In the genomic region with DNA sequence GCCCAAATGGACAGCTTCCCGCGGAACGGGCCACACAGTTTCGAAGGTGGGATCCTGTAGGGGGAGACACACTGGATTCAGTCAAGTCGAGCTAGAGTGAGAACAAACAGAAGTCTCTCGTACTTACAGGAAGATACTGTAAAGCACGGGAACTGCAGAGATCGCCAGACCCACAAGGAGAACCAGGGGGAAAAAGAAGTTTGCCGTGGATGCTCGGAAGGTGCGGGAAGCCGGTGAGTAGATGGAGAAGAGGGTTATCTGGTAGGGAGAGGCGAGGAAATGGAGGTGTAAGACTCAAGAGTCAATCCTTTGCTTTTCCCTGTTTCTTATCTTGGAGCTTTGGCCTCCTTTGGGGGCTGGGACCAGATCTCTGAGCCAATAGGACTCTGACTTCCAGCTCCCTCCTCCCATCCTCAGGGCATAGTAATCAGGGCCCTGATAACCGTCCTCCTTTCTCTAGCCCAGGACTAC, we compare ENCODE assay signal across 8 mouse cellular contexts. TPM values are rescaled to one million over a fixed set of nuclear protein-coding genes. Genes with fewer than 3 reads are reported as not detected.
A peak's percentile ranks its signal among the peaks of the same experiment; 100 is the strongest.
DNase-seq lines count a peak whose midpoint lies in the region; ATAC-seq lines count a peak whose summit lies in the region.

No protein-coding gene starts in this region.

- H3K4me3 ChIP-seq in hindbrain, embryonic 12.5 days = no peak overlapping the region
- H3K4me3 ChIP-seq in hindbrain, embryonic 14.5 days (replicated peaks; ENCODE audit: low read length) = no peak overlapping the region
- H3K4me3 ChIP-seq in heart, embryonic 15.5 days = peak overlapping the region; percentile 28
- H3K4me3 ChIP-seq in lung, embryonic 16.5 days (ENCODE audit: low read length) = peak overlapping the region; percentile 24; the same call in 1 of the 2 replicates

- H3K27me3 ChIP-seq in hindbrain, embryonic 12.5 days = no peaks in the 10 kb centered on the region
- H3K27me3 ChIP-seq in hindbrain, embryonic 14.5 days (ENCODE audit: control insufficient read depth, insufficient read depth, low read length) = no peaks in the 10 kb centered on the region
- H3K27me3 ChIP-seq in heart, embryonic 15.5 days = no peaks in the 10 kb centered on the region
- H3K27me3 ChIP-seq in lung, embryonic 16.5 days (ENCODE audit: control insufficient read depth, insufficient read depth, low read depth, low read length) = no peaks in the 10 kb centered on the region

- no peak for ATAC-seq in hindbrain, embryonic 12.5 days (ENCODE audit: low FRiP score)
- no peak for ATAC-seq in hindbrain, embryonic 14.5 days (ENCODE audit: low FRiP score)
- ATAC-seq in heart, embryonic 15.5 days (replicated peaks; ENCODE audit: insufficient number of reproducible peaks, insufficient read depth, low FRiP score, low read depth) = no peak
- ATAC-seq in lung, embryonic 16.5 days (ENCODE audit: low read depth) = no peak

- no peak for DNase-seq in hindbrain, embryonic 14.5 days (ENCODE audit: low spot score)
- DNase-seq in MEL-GATA-1-ER (ENCODE audit: extremely low read depth, low read depth) = peak; percentile 54
- no peak for DNase-seq in urinary bladder, postnatal 10 days (ENCODE audit: low spot score)
- DNase-seq in spleen, adult 12 weeks (ENCODE audit: low spot score) = no peak
- DNase-seq in thymus, adult 18-20 months = no peak

- H3K36me3 ChIP-seq in hindbrain, embryonic 12.5 days = peaks cover 14% of the 10 kb centered on the region
- peaks cover 13% of the 10 kb centered on the region for H3K36me3 ChIP-seq in hindbrain, embryonic 14.5 days (replicated peaks; ENCODE audit: control insufficient read depth, insufficient read depth)
- H3K36me3 ChIP-seq in heart, embryonic 15.5 days = peaks cover 17% of the 10 kb centered on the region
- H3K36me3 ChIP-seq in lung, embryonic 16.5 days (ENCODE audit: control insufficient read depth, insufficient read depth, low read length) = peaks cover 5% of the 10 kb centered on the region; the same call in 1 of the 2 replicates

- no peak overlapping the region for H3K27ac ChIP-seq in hindbrain, embryonic 12.5 days
- no peak overlapping the region for H3K27ac ChIP-seq in hindbrain, embryonic 14.5 days
- H3K27ac ChIP-seq in heart, embryonic 15.5 days = peak overlapping the region; percentile 10; the same call in 1 of the 2 replicates
- H3K27ac ChIP-seq in lung, embryonic 16.5 days (ENCODE audit: low read length) = no peak overlapping the region

- H3K4me1 ChIP-seq in hindbrain, embryonic 12.5 days = peaks cover 20% of the 10 kb centered on the region
- H3K4me1 ChIP-seq in hindbrain, embryonic 14.5 days (replicated peaks; ENCODE audit: control insufficient read depth, insufficient read depth, low read length) = peaks cover 15% of the 10 kb centered on the region
- H3K4me1 ChIP-seq in heart, embryonic 15.5 days (replicated peaks) = peaks cover 27% of the 10 kb centered on the region
- H3K4me1 ChIP-seq in lung, embryonic 16.5 days (replicated peaks; ENCODE audit: control insufficient read depth, insufficient read depth, low read length) = peaks cover 10% of the 10 kb centered on the region

- no peak overlapping the region; the same call in 1 of the 2 replicates for H3K9ac ChIP-seq in hindbrain, embryonic 12.5 days
- H3K9ac ChIP-seq in hindbrain, embryonic 14.5 days = no peak overlapping the region
- H3K9ac ChIP-seq in heart, embryonic 15.5 days = no peak overlapping the region
- H3K9ac ChIP-seq in lung, embryonic 16.5 days (ENCODE audit: low read length) = peak overlapping the region; percentile 49; the same call in 1 of the 2 replicates

- H3K9me3 ChIP-seq in hindbrain, embryonic 12.5 days (replicated peaks) = no peaks in the 10 kb centered on the region
- no peaks in the 10 kb centered on the region for H3K9me3 ChIP-seq in hindbrain, embryonic 14.5 days (ENCODE audit: control insufficient read depth, low read length)
- H3K9me3 ChIP-seq in heart, embryonic 15.5 days (replicated peaks) = no peaks in the 10 kb centered on the region
- H3K9me3 ChIP-seq in lung, embryonic 16.5 days (ENCODE audit: control insufficient read depth, low read length) = no peaks in the 10 kb centered on the region

- peak overlapping the region; percentile 6; the same call in 1 of the 2 replicates for H3K4me2 ChIP-seq in hindbrain, embryonic 12.5 days (replicated peaks)
- no peak overlapping the region for H3K4me2 ChIP-seq in hindbrain, embryonic 14.5 days (replicated peaks)
- peak overlapping the region; percentile 66 for H3K4me2 ChIP-seq in heart, embryonic 15.5 days
- H3K4me2 ChIP-seq in lung, embryonic 16.5 days (ENCODE audit: low read depth, low read length) = peak overlapping the region; percentile 38

- WGBS in hindbrain, embryonic 12.5 days = 19% methylated on average over 14 of the region's 14 CpGs
- 19% methylated on average over 14 of the region's 14 CpGs for WGBS in hindbrain, embryonic 14.5 days
- 10% methylated on average over 14 of the region's 14 CpGs for WGBS in heart, embryonic 15.5 days
- 15% methylated on average over 14 of the region's 14 CpGs for WGBS in lung, embryonic 16.5 days

RNA-seq across cellular contexts. Expression of a gene that starts 1.3 kb away (rescaled TPM):
- 20.7 and 21.4 TPM in 2 replicates for polyA plus RNA-seq in hindbrain, embryonic 12.5 days (2016; fragmentation: Nextera tagmentation; extraction: Ambion mirVana)
- 10.5 and 11.7 TPM in 2 replicates for polyA plus RNA-seq in hindbrain, embryonic 14.5 days (2014; fragmentation: Nextera tagmentation; extraction: Ambion mirVana)
- 17.4 and 19.8 TPM in 2 replicates for polyA plus RNA-seq in heart, embryonic 15.5 days (2015; fragmentation: Nextera tagmentation; extraction: Ambion mirVana)
- polyA plus RNA-seq in lung, embryonic 16.5 days (2015; fragmentation: Nextera tagmentation; extraction: Ambion mirVana) = 12.2 and 13.5 TPM in 2 replicates

RNA-seq across cellular contexts. Expression of a gene that starts 10.4 kb away (rescaled TPM):
- polyA plus RNA-seq in hindbrain, embryonic 12.5 days (2016; fragmentation: Nextera tagmentation; extraction: Ambion mirVana) = 5.5 and 6.7 TPM in 2 replicates
- 3.5 and 4.4 TPM in 2 replicates for polyA plus RNA-seq in hindbrain, embryonic 14.5 days (2014; fragmentation: Nextera tagmentation; extraction: Ambion mirVana)
- 4.1 and 7.8 TPM in 2 replicates for polyA plus RNA-seq in heart, embryonic 15.5 days (2015; fragmentation: Nextera tagmentation; extraction: Ambion mirVana)
- 33.8 and 41.3 TPM in 2 replicates for polyA plus RNA-seq in lung, embryonic 16.5 days (2015; fragmentation: Nextera tagmentation; extraction: Ambion mirVana)

RNA-seq across cellular contexts. Expression of a gene that starts 21.9 kb away (rescaled TPM):
- 58.1 and 59.3 TPM in 2 replicates for polyA plus RNA-seq in hindbrain, embryonic 12.5 days (2016; fragmentation: Nextera tagmentation; extraction: Ambion mirVana)
- polyA plus RNA-seq in hindbrain, embryonic 14.5 days (2014; fragmentation: Nextera tagmentation; extraction: Ambion mirVana) = 34.4 and 39.2 TPM in 2 replicates
- polyA plus RNA-seq in heart, embryonic 15.5 days (2015; fragmentation: Nextera tagmentation; extraction: Ambion mirVana) = 26.2 and 34.7 TPM in 2 replicates
- polyA plus RNA-seq in lung, embryonic 16.5 days (2015; fragmentation: Nextera tagmentation; extraction: Ambion mirVana) = 52.6 and 66.3 TPM in 2 replicates

RNA-seq across cellular contexts. Expression of a gene that starts 25.7 kb away (rescaled TPM):
- polyA plus RNA-seq in hindbrain, embryonic 12.5 days (2016; fragmentation: Nextera tagmentation; extraction: Ambion mirVana) = 217 and 228 TPM in 2 replicates
- polyA plus RNA-seq in hindbrain, embryonic 14.5 days (2014; fragmentation: Nextera tagmentation; extraction: Ambion mirVana) = 263 and 275 TPM in 2 replicates
- polyA plus RNA-seq in heart, embryonic 15.5 days (2015; fragmentation: Nextera tagmentation; extraction: Ambion mirVana) = 198 and 226 TPM in 2 replicates
- 258 and 270 TPM in 2 replicates for polyA plus RNA-seq in lung, embryonic 16.5 days (2015; fragmentation: Nextera tagmentation; extraction: Ambion mirVana)

RNA-seq across cellular contexts. Expression of a gene that starts 26.4 kb away (rescaled TPM):
- polyA plus RNA-seq in hindbrain, embryonic 12.5 days (2016; fragmentation: Nextera tagmentation; extraction: Ambion mirVana) = 50.8 and 57.4 TPM in 2 replicates
- polyA plus RNA-seq in hindbrain, embryonic 14.5 days (2014; fragmentation: Nextera tagmentation; extraction: Ambion mirVana) = 80.4 and 93.7 TPM in 2 replicates
- 30.1 and 44.1 TPM in 2 replicates for polyA plus RNA-seq in heart, embryonic 15.5 days (2015; fragmentation: Nextera tagmentation; extraction: Ambion mirVana)
- 47.0 and 51.3 TPM in 2 replicates for polyA plus RNA-seq in lung, embryonic 16.5 days (2015; fragmentation: Nextera tagmentation; extraction: Ambion mirVana)

Comparison
In these comparisons a context has a peak if more than half of its experiments do, and no peak if none do; other contexts are left out.
1. H3K4me3 ChIP-seq: peak in heart, embryonic 15.5 days (single experiment) and lung, embryonic 16.5 days (single experiment); none in hindbrain, embryonic 12.5 days (single experiment) and hindbrain, embryonic 14.5 days (single experiment).